Mouse (Mus musculus): Measurements from ENCODE around the gene Ryr2. TPM values are rescaled to one million over a fixed set of nuclear protein-coding genes. Genes with fewer than 3 reads are reported as not detected.
"Not testable (repeated sequence)": the region's sequence is repeated elsewhere in the genome, so short reads cannot be mapped to it uniquely, and the experiment has no call there.

Ryr2 gene
- 100 to 1,000 TPM; 200 to 212 TPM for total RNA-seq (2021)
- long read RNA-seq, experiment 1, partial matches to known transcripts = 2 of 8 reads
- long read RNA-seq, experiment 1, other reads (novel, unspliced or antisense) = 6 of 8 reads
- long read RNA-seq, experiment 2, partial matches to known transcripts = 0 of 5 reads
- long read RNA-seq, experiment 2, other reads (novel, unspliced or antisense) = 5 of 5 reads

DNA sequence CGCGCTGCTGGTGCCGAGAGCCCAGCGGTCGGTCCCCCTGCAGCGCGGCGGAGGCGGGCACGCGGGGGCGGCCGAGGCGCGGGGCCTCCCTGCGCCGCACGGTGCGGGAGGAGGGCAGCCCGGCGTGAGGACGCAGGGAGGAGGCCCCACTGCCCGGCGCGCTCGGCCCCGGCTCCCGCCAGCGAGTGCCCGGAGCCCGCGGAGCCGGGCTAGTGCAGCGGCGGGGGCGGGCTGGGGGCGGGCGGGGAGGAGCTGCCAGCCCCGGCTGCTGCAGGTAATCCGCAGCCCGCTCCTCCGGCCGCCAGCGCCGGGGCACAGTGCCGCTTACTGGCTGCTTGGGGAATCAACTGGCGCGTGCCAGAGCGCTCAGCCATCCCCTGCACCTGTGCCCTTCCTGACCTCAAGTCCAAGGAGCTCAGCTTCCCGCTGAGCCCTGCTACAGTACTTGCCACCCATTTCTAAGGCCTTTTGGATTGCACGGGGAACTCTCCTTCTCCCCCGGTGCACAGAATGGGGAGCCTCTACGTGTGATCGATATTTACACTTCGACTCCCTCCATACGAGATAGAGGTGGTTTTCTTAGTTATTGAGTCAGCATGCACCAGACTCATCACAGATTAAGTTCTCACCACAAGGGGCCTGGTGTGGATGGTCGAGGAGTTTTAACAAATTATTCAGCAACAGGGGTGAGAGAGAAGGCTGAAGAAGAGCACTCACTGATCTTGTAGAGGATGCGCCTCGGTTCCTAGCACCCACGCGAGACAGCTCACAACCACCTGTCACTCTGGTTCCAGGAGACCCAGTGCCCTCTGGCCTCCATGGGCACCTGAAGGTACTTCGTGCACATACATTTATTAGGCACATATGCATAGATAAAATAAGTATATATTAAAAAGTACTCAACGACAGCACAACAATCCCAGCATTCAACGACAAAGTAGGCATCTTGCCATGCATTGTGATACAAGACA is at the start of gene Ryr2:
Gene Ryr2 (minus strand): TSS at position 284 of the 971 bp plus-strand sequence.
- DNase-seq (ENCODE audit: extremely low spot score in 1 of 2, low spot score in 2 of 2) = peak; percentile 82 to 84
- H3K27ac ChIP-seq = peak within 1 kb of the TSS; percentile 98
- TF ChIP-seq CTCF (IDR thresholded peaks at IDR 0.05) = peak; percentile 82
- peak within 1 kb of the TSS; percentile 70 for H3K4me3 ChIP-seq
- intact Hi-C loops (cut with DNase I) = loop anchor here (2.0 to 5.0 kb wide), 4 partner anchors 60 to 345 kb away; partner anchors contain the start of gene Mtr

GRCm38 (mm10) chr13:12153922-12154321 is 47.2 kb upstream of the Ryr2 start:
- intact Hi-C loops (cut with DNase I) = no loop called here
- H3K4me3 ChIP-seq = no peak overlapping the region
- DNase-seq (ENCODE audit: extremely low spot score in 1 of 2, low spot score in 2 of 2) = no peak
- TF ChIP-seq CTCF (IDR thresholded peaks at IDR 0.05) = no peak
- no peak overlapping the region for H3K27ac ChIP-seq

GRCm38 (mm10) chr13:12146918-12147507 is 40.3 kb upstream of the Ryr2 start:
- no peak overlapping the region for H3K27ac ChIP-seq
- no peak overlapping the region for H3K4me3 ChIP-seq
- intact Hi-C loops (cut with DNase I) = no loop called here
- no peak for TF ChIP-seq CTCF (IDR thresholded peaks at IDR 0.05)
- no peak for DNase-seq (ENCODE audit: extremely low spot score in 1 of 2, low spot score in 2 of 2)

DNA sequence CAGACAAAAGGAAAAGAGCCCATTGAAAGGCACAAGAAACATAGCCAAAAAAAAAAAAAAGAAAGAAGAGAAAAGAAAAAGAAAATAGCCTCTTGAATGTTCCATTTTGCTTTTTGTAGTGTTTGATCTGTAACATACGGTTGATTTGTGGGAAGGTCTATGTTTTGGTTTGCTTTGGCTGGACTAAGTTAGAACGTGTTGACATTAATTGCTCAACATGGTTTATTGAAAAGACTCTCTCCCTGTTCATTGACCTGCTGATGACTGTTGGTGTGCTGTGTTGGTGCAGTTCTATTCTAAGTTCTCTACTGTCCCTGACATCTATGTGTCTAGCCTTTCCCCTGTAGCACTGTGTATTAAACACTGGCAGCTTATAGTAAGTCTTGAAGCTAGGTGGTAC is 39.7 kb upstream of the Ryr2 start:
- no peak for TF ChIP-seq CTCF (IDR thresholded peaks at IDR 0.05)
- intact Hi-C loops (cut with DNase I) = no loop called here
- Histone ChIP-seq H3K27ac (no peak overlapping the region), H3K4me3 (no peak overlapping the region)
- DNase-seq (ENCODE audit: extremely low spot score in 1 of 2, low spot score in 2 of 2) = no peak

- intact Hi-C loops (cut with DNase I) = no loop called here
- no peak overlapping the region for H3K27ac ChIP-seq
- DNase-seq (ENCODE audit: extremely low spot score in 1 of 2, low spot score in 2 of 2) = peak in 1 of 2 experiments; percentile 16
- H3K4me3 ChIP-seq = no peak overlapping the region
- TF ChIP-seq CTCF (IDR thresholded peaks at IDR 0.05) = no peak
Measured at GRCm38 (mm10) chr13:12143347-12143746, 36.6 kb upstream of the Ryr2 start.

DNA sequence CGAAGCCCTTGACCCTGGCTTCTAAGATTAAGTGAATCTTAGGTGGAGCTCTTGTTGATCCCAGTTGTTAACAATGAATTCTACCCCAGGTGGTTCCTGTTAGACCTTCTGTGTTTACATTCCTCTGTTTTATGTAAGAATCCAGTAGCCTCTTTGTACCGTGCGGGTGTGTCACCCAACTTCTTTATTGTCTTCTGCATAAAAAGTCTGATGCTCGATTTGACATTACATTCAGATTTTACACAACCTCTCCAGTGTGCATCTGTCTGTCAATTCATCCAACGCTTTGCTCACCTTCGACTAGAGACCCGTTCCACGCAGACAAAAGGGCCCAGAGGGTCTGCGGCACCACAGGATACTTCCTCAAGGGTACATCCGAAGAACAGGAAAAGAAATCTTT is 29.7 kb upstream of the Ryr2 start:
- H3K27ac ChIP-seq; H3K4me3 ChIP-seq; intact Hi-C loops (cut with DNase I); DNase-seq (ENCODE audit: extremely low spot score in 1 of 2, low spot score in 2 of 2): not testable (repeated sequence)

DNA sequence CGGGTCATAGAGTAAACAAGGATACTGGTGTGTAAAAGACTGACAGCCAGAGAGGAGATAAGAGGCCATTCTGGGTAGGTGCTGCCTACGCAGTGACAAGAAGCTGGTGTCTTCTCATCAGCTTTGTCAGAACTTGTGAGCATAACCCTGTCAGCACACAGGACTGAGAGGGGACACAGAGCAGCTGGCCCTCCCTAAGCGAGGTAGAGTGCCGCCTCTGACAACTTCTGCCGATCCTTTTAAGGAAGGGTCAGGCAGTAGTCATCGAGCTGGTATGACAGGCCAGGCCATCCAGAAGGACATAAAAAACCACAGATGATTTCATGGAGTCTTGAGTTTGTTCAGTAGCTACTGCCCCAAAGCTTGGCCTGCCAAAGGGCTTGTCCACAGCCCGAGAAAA is 26.8 kb upstream of the Ryr2 start:
- Histone ChIP-seq H3K4me3 (no peak overlapping the region), H3K27ac (no peak overlapping the region)
- no peak for DNase-seq (ENCODE audit: extremely low spot score in 1 of 2, low spot score in 2 of 2)
- intact Hi-C loops (cut with DNase I) = no loop called here
- no peak for TF ChIP-seq CTCF (IDR thresholded peaks at IDR 0.05)

GRCm38 (mm10) chr13:12132160-12132710 is 25.5 kb upstream of the Ryr2 start:
- H3K27ac ChIP-seq = no peak overlapping the region
- intact Hi-C loops (cut with DNase I) = no loop called here
- TF ChIP-seq CTCF (IDR thresholded peaks at IDR 0.05) = no peak
- H3K4me3 ChIP-seq = no peak overlapping the region
- no peak for DNase-seq (ENCODE audit: extremely low spot score in 1 of 2, low spot score in 2 of 2)

- intact Hi-C loops (cut with DNase I) = no loop called here
Measured at GRCm38 (mm10) chr13:12129121-12129520, 22.4 kb upstream of the Ryr2 start.

DNA sequence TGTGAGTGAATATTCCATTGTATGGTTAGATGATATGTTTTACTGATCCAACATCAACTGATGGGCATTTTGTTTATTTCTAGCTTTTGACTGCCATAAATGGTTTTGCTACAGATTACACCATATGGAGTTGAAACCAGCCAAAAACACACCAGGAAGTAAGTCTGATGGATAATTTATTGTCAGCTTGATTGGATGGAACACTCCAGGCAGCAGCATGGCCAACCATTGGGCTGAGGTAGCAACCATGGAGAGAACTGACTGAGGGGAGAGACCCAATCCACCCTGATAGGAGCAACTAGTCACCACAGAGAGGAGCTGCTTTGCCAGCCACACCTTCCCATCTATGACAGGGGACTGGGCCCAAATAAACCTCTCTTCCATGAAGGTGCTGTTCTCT is 19.4 kb upstream of the Ryr2 start:
- no peak for DNase-seq (ENCODE audit: extremely low spot score in 1 of 2, low spot score in 2 of 2)
- H3K27ac ChIP-seq = no peak overlapping the region
- no peak overlapping the region for H3K4me3 ChIP-seq
- intact Hi-C loops (cut with DNase I) = no loop called here
- TF ChIP-seq CTCF (IDR thresholded peaks at IDR 0.05) = no peak

More at GRCm38 (mm10) chr13:12129121-12129520, 22.4 kb upstream of the Ryr2 start:
- Histone ChIP-seq H3K4me3 (no peak overlapping the region), H3K27ac (no peak overlapping the region)
- TF ChIP-seq CTCF (IDR thresholded peaks at IDR 0.05) = no peak
- no peak for DNase-seq (ENCODE audit: extremely low spot score in 1 of 2, low spot score in 2 of 2)

DNA sequence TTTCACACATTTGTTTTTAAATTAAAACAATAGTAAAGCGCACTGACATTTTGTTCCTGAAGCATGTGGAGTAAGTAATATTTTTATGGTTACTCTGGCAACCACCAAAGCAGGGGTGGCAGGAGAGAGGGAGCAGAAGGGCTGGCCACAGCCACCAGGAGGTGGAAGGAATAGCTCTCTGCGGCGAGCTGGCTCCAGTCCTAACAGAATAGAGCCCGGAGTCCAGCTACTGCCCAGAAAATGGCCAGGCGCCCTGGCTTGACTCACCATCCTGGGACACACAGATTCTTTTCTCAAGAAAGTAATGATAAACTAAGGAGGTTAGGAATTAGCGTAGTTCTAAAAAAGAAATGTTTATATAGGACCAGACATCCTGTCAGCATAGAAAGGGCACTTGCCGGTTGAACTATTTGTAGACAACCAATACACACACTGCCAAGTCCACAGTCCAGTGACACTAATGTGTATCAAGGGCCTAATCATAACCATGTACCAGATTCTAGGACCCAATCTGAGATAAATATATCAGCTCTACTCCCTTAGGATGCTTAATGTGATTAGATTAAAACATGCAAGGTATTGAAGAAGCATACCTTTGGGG is 18.3 kb upstream of the Ryr2 start:
- intact Hi-C loops (cut with DNase I) = no loop called here
- DNase-seq (ENCODE audit: extremely low spot score in 1 of 2, low spot score in 2 of 2) = peak in 1 of 2 experiments; percentile 17
- TF ChIP-seq CTCF (IDR thresholded peaks at IDR 0.05) = no peak; the same call in 1 of the 2 replicates
- Histone ChIP-seq H3K4me3 (no peak overlapping the region), H3K27ac (no peak overlapping the region)

All from left cerebral cortex, adult 2 months (tissue).